In the genomic region with DNA sequence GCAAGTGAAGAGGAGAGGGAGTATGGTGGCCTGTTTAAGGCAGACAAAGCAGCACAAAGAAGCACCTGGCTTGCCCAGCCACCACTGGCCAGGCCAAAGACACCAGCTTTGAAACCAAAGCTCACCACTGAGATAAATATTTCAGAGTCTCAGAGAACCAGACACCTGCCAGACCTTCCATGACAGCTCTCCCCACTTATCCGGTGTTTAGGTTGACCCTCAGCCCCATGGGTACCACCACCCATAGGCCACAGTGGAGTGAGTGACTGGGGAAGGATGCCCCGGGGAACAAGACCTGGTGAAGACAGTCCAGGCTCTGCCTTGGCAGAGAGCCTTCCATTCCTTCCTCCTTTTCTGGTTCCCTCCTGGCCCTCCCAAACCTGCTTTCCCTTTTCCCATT, we compare ENCODE assay signal across 10 mouse cellular contexts. TPM values are rescaled to one million over a fixed set of nuclear protein-coding genes. Genes with fewer than 3 reads are reported as not detected.
DNase-seq lines count a peak whose midpoint lies in the region; ATAC-seq lines count a peak whose summit lies in the region.
"Had no signal": no experiment of that assay in that cellular context is flagged by ENCODE, and none has a peak within 500 bp of the region (broad histone marks: within the 10 kb centered on the region; RNA-seq: fewer than 3 reads in every experiment).

No protein-coding gene starts in this region.

- no peaks in the 10 kb centered on the region for H3K27me3 ChIP-seq in heart, embryonic 10.5 days (ENCODE audit: insufficient read depth, poor library complexity, severe bottlenecking)
- H3K27me3 ChIP-seq in lung, embryonic 15.5 days, result no peaks in the 10 kb centered on the region
- H3K27me3 ChIP-seq in heart, embryonic 16.5 days (ENCODE audit: control insufficient read depth, insufficient read depth, low read length), result no peaks in the 10 kb centered on the region
- H3K27me3 ChIP-seq in neural tube, embryonic 15.5 days (replicated peaks), result peaks cover 18% of the 10 kb centered on the region
- peaks cover 3% of the 10 kb centered on the region for H3K27me3 ChIP-seq in midbrain, embryonic 11.5 days (ENCODE audit: control insufficient read depth, insufficient read depth, low read length)

- no peak for ATAC-seq in lung, embryonic 15.5 days (ENCODE audit: borderline replicate concordance, extremely low read depth, low FRiP score, low TSS enrichment)
- no peak for ATAC-seq in heart, embryonic 16.5 days (replicated peaks; ENCODE audit: extremely low read depth, insufficient read depth, low FRiP score)
- no peak for ATAC-seq in neural tube, embryonic 15.5 days (ENCODE audit: low FRiP score)
- no peak for ATAC-seq in midbrain, embryonic 11.5 days (ENCODE audit: low FRiP score)

- H3K9ac ChIP-seq in lung, embryonic 15.5 days, result no peak overlapping the region
- peak overlapping the region; percentile 56 for H3K9ac ChIP-seq in heart, embryonic 16.5 days (ENCODE audit: low read length)
- no peak overlapping the region for H3K9ac ChIP-seq in neural tube, embryonic 15.5 days (replicated peaks)
- no peak overlapping the region for H3K9ac ChIP-seq in midbrain, embryonic 11.5 days (ENCODE audit: low read length)

- 63% methylated on average over 2 of the region's 2 CpGs for WGBS in heart, embryonic 10.5 days
- 74% methylated on average over 2 of the region's 2 CpGs for WGBS in lung, embryonic 15.5 days
- 53% methylated on average over 2 of the region's 2 CpGs for WGBS in heart, embryonic 16.5 days
- 80% methylated on average over 2 of the region's 2 CpGs for WGBS in neural tube, embryonic 15.5 days
- 90% methylated on average over 2 of the region's 2 CpGs for WGBS in midbrain, embryonic 11.5 days

- peak overlapping the region; percentile 68 for H3K4me3 ChIP-seq in heart, embryonic 10.5 days
- H3K4me3 ChIP-seq in lung, embryonic 15.5 days, result peak overlapping the region; percentile 75
- H3K4me3 ChIP-seq in heart, embryonic 16.5 days (ENCODE audit: low read length), result peak overlapping the region; percentile 85
- H3K4me3 ChIP-seq in neural tube, embryonic 15.5 days (replicated peaks), result no peak overlapping the region
- no peak overlapping the region for H3K4me3 ChIP-seq in midbrain, embryonic 11.5 days (ENCODE audit: low read depth, low read length)

- DNase-seq in heart, embryonic 10.5 days (ENCODE audit: low spot score), result no peak
- DNase-seq in heart, adult 8-10 months (ENCODE audit: low spot score), result no peak
- DNase-seq in lung, postnatal 36 days, result no peak
- DNase-seq in frontal cortex, postnatal 14 days (ENCODE audit: low spot score in 2 of 2), result no peak
- no peak for DNase-seq in midbrain, embryonic 11.5 days (ENCODE audit: low spot score, missing footprints)

- no peaks in the 10 kb centered on the region for H3K9me3 ChIP-seq in heart, embryonic 10.5 days
- H3K9me3 ChIP-seq in lung, embryonic 15.5 days, result no peaks in the 10 kb centered on the region
- H3K9me3 ChIP-seq in heart, embryonic 16.5 days (replicated peaks; ENCODE audit: control insufficient read depth, low read length), result no peaks in the 10 kb centered on the region
- H3K9me3 ChIP-seq in neural tube, embryonic 15.5 days (replicated peaks), result no peaks in the 10 kb centered on the region
- no peaks in the 10 kb centered on the region for H3K9me3 ChIP-seq in midbrain, embryonic 11.5 days (ENCODE audit: control insufficient read depth, low read length)

- peaks cover 66% of the 10 kb centered on the region for H3K4me1 ChIP-seq in heart, embryonic 10.5 days
- peaks cover 48% of the 10 kb centered on the region for H3K4me1 ChIP-seq in lung, embryonic 15.5 days
- peaks cover 54% of the 10 kb centered on the region for H3K4me1 ChIP-seq in heart, embryonic 16.5 days (ENCODE audit: control insufficient read depth, insufficient read depth, low read length)
- peaks cover 19% of the 10 kb centered on the region for H3K4me1 ChIP-seq in neural tube, embryonic 15.5 days
- H3K4me1 ChIP-seq in midbrain, embryonic 11.5 days (ENCODE audit: control insufficient read depth, insufficient read depth, low read length), result peaks cover 8% of the 10 kb centered on the region

- peaks cover 4% of the 10 kb centered on the region; the same call in 1 of the 2 replicates for H3K36me3 ChIP-seq in heart, embryonic 10.5 days
- no peaks in the 10 kb centered on the region for H3K36me3 ChIP-seq in lung, embryonic 15.5 days
- no peaks in the 10 kb centered on the region for H3K36me3 ChIP-seq in heart, embryonic 16.5 days (ENCODE audit: control insufficient read depth, insufficient read depth)
- no peaks in the 10 kb centered on the region for H3K36me3 ChIP-seq in neural tube, embryonic 15.5 days
- no peaks in the 10 kb centered on the region for H3K36me3 ChIP-seq in midbrain, embryonic 11.5 days (ENCODE audit: control insufficient read depth, insufficient read depth, low read length)

- H3K4me2 ChIP-seq in lung, embryonic 15.5 days, result peak overlapping the region; percentile 80
- peak overlapping the region; percentile 83 for H3K4me2 ChIP-seq in heart, embryonic 16.5 days (ENCODE audit: low read depth, low read length)
- peak overlapping the region; percentile 1; the same call in 1 of the 2 replicates for H3K4me2 ChIP-seq in neural tube, embryonic 15.5 days
- no peak overlapping the region for H3K4me2 ChIP-seq in midbrain, embryonic 11.5 days

- H3K27ac ChIP-seq in heart, embryonic 10.5 days, result 0 out of 2 replicates have a peak overlapping the region, but pooled peaks have one; percentile 37
- H3K27ac ChIP-seq in lung, embryonic 15.5 days, result no peak overlapping the region
- H3K27ac ChIP-seq in heart, embryonic 16.5 days (ENCODE audit: low read length), result peak overlapping the region; percentile 95
- H3K27ac ChIP-seq in neural tube, embryonic 15.5 days (replicated peaks), result no peak overlapping the region
- no peak overlapping the region for H3K27ac ChIP-seq in midbrain, embryonic 11.5 days (ENCODE audit: low read depth, low read length)

RNA-seq across cellular contexts. Expression of gene Tmbim1, which starts 2.6 kb away (rescaled TPM):
- 25.5 and 33.1 TPM in 2 replicates for polyA plus RNA-seq in heart, embryonic 10.5 days (2016; fragmentation: Nextera tagmentation; extraction: Ambion mirVana)
- 10 to 100 TPM; 40.4 to 45.1 (median 44.2) TPM for total RNA-seq in heart, adult 8-10 months (2022)
- polyA plus RNA-seq in lung, embryonic 15.5 days (2015; fragmentation: Nextera tagmentation; extraction: Ambion mirVana), result 38.0 and 44.4 TPM in 2 replicates
- 51.2 and 51.4 TPM in 2 replicates for polyA plus RNA-seq in heart, embryonic 16.5 days (2015; fragmentation: Nextera tagmentation; extraction: Ambion mirVana)
- 10.1 and 12.9 TPM in 2 replicates for polyA plus RNA-seq in neural tube, embryonic 15.5 days (2015; fragmentation: Nextera tagmentation; extraction: Ambion mirVana)
- polyA plus RNA-seq in midbrain, embryonic 11.5 days (2014; fragmentation: Nextera tagmentation; extraction: Ambion mirVana), result 6.4 and 7.0 TPM in 2 replicates

RNA-seq across cellular contexts. Expression of gene Pnkd, which starts 18.1 kb away (rescaled TPM):
- 170 and 253 TPM in 2 replicates for polyA plus RNA-seq in heart, embryonic 10.5 days (2016; fragmentation: Nextera tagmentation; extraction: Ambion mirVana)
- total RNA-seq in heart, adult 8-10 months (2022), result 100 to 1,000 TPM; 125 to 142 (median 135) TPM
- polyA plus RNA-seq in lung, embryonic 15.5 days (2015; fragmentation: Nextera tagmentation; extraction: Ambion mirVana), result 103 and 106 TPM in 2 replicates
- polyA plus RNA-seq in heart, embryonic 16.5 days (2015; fragmentation: Nextera tagmentation; extraction: Ambion mirVana), result 314 and 324 TPM in 2 replicates
- polyA plus RNA-seq in neural tube, embryonic 15.5 days (2015; fragmentation: Nextera tagmentation; extraction: Ambion mirVana), result 152 and 156 TPM in 2 replicates
- polyA plus RNA-seq in midbrain, embryonic 11.5 days (2014; fragmentation: Nextera tagmentation; extraction: Ambion mirVana), result 83.9 and 84.6 TPM in 2 replicates

RNA-seq across cellular contexts. Expression of gene Aamp, which starts 18.3 kb away (rescaled TPM):
- 224 and 261 TPM in 2 replicates for polyA plus RNA-seq in heart, embryonic 10.5 days (2016; fragmentation: Nextera tagmentation; extraction: Ambion mirVana)
- total RNA-seq in heart, adult 8-10 months (2022), result 100 to 1,000 TPM in 2 of 4 experiments, 10 to 100 TPM in 2; 95.4 to 107 (median 99.6) TPM
- polyA plus RNA-seq in lung, embryonic 15.5 days (2015; fragmentation: Nextera tagmentation; extraction: Ambion mirVana), result 248 and 261 TPM in 2 replicates
- polyA plus RNA-seq in heart, embryonic 16.5 days (2015; fragmentation: Nextera tagmentation; extraction: Ambion mirVana), result 214 and 223 TPM in 2 replicates
- 209 and 236 TPM in 2 replicates for polyA plus RNA-seq in neural tube, embryonic 15.5 days (2015; fragmentation: Nextera tagmentation; extraction: Ambion mirVana)
- polyA plus RNA-seq in midbrain, embryonic 11.5 days (2014; fragmentation: Nextera tagmentation; extraction: Ambion mirVana), result 175 and 186 TPM in 2 replicates

RNA-seq across cellular contexts. Expression of gene Gpbar1, which starts 24.5 kb away (rescaled TPM):
- 0.70 and 1.7 TPM in 2 replicates for polyA plus RNA-seq in heart, embryonic 10.5 days (2016; fragmentation: Nextera tagmentation; extraction: Ambion mirVana)
- not detected for total RNA-seq in heart, adult 8-10 months (2022)
- 0.19 TPM in 1 of 2 replicates, not detected in the other for polyA plus RNA-seq in lung, embryonic 15.5 days (2015; fragmentation: Nextera tagmentation; extraction: Ambion mirVana)
- 0.22 and 0.30 TPM in 2 replicates for polyA plus RNA-seq in heart, embryonic 16.5 days (2015; fragmentation: Nextera tagmentation; extraction: Ambion mirVana)
- polyA plus RNA-seq in neural tube, embryonic 15.5 days (2015; fragmentation: Nextera tagmentation; extraction: Ambion mirVana), result 0.73 TPM in 1 of 2 replicates, not detected in the other
- polyA plus RNA-seq in midbrain, embryonic 11.5 days (2014; fragmentation: Nextera tagmentation; extraction: Ambion mirVana), result 0.15 TPM in 1 of 2 replicates, not detected in the other
- total RNA-seq: megakaryocyte progenitor cell, adult 5-6 weeks had no signal
- polyA plus RNA-seq: erythroblast, embryonic 14.5 days had no signal

RNA-seq across cellular contexts. Expression of gene Catip, which starts 59.1 kb away (rescaled TPM):
- polyA plus RNA-seq in heart, embryonic 10.5 days (2016; fragmentation: Nextera tagmentation; extraction: Ambion mirVana), result 0.20 and 0.28 TPM in 2 replicates
- total RNA-seq in heart, adult 8-10 months (2022), result under 1 TPM; 0.17 to 0.37 (median 0.25) TPM
- 1.1 TPM in 2 replicates for polyA plus RNA-seq in lung, embryonic 15.5 days (2015; fragmentation: Nextera tagmentation; extraction: Ambion mirVana)
- polyA plus RNA-seq in heart, embryonic 16.5 days (2015; fragmentation: Nextera tagmentation; extraction: Ambion mirVana), result 0.62 and 1.1 TPM in 2 replicates
- 1.1 and 1.4 TPM in 2 replicates for polyA plus RNA-seq in neural tube, embryonic 15.5 days (2015; fragmentation: Nextera tagmentation; extraction: Ambion mirVana)
- 0.05 and 0.22 TPM in 2 replicates for polyA plus RNA-seq in midbrain, embryonic 11.5 days (2014; fragmentation: Nextera tagmentation; extraction: Ambion mirVana)
- polyA plus RNA-seq: erythroblast, embryonic 14.5 days had no signal

Comparison
In these comparisons a context has a peak if more than half of its experiments do, and no peak if none do; other contexts are left out.
1. H3K27ac ChIP-seq: peak in heart, embryonic 10.5 days (single experiment) and heart, embryonic 16.5 days (single experiment); none in lung, embryonic 15.5 days (single experiment), neural tube, embryonic 15.5 days (single experiment) and midbrain, embryonic 11.5 days (single experiment).
2. H3K4me3 ChIP-seq: peak in heart, embryonic 10.5 days (single experiment), lung, embryonic 15.5 days (single experiment) and heart, embryonic 16.5 days (single experiment); none in neural tube, embryonic 15.5 days (single experiment) and midbrain, embryonic 11.5 days (single experiment).